Mouse (Mus musculus): ENCODE data around the gene Itga3. TPM values are rescaled to one million over a fixed set of nuclear protein-coding genes. Genes with fewer than 3 reads are reported as not detected.
A peak's percentile ranks its signal among the peaks of the same experiment; 100 is the strongest.

Gene Itga3
- total and polyA plus RNA-seq, 3 experiments: 5.8 to 53.0 (median 9.0) TPM

- H3K79me2 ChIP-seq (replicated peaks; ENCODE audit: control insufficient read depth, extremely low read depth, insufficient read depth, poor library complexity, severe bottlenecking): peaks cover 16% of the 10 kb centered on the region; the same call in 1 of the 2 replicates
- no peak overlapping the region for H3K27ac ChIP-seq (ENCODE audit: insufficient read depth, low read depth)
- H3K27me3 ChIP-seq (replicated peaks): peaks cover 27% of the 10 kb centered on the region
- TF ChIP-seq IRF4 (IDR thresholded peaks at IDR 0.05; ENCODE audit: low read depth, low read length) (no peak), ZC3H11A (IDR thresholded peaks at IDR 0.05; ENCODE audit: low read depth, low read length) (no peak), RCOR1 (conservative IDR thresholded peaks at IDR 0.05; ENCODE audit: low read depth, low read length) (no peak), JUN (IDR thresholded peaks at IDR 0.05; ENCODE audit: insufficient read depth, low read depth, low read length) (no peak), UBTF (IDR thresholded peaks at IDR 0.05; ENCODE audit: low read depth, low read length) (no peak), PAX5 (IDR thresholded peaks at IDR 0.05; ENCODE audit: low read length) (no peak), BHLHE40 (IDR thresholded peaks at IDR 0.05; ENCODE audit: low read depth, low read length) (no peak), CHD2 (IDR thresholded peaks at IDR 0.05; ENCODE audit: low read length) (no peak), MYC (IDR thresholded peaks at IDR 0.05; ENCODE audit: low read depth, low read length) (no peak)
- no peaks in the 10 kb centered on the region for H3K9me3 ChIP-seq (replicated peaks; ENCODE audit: low read length)
- in situ Hi-C loops (cut with MboI; ENCODE audit: low pct_ligation_motif_present, low pct_unique_long_range_greater_than_20kb, low sequenced_read_pairs) (no loop called here), dilution Hi-C loops (cut with MboI; ENCODE audit: extremely low pct_ligation_motif_present, extremely low pct_unique_long_range_greater_than_20kb, low sequenced_read_pairs) (no loop called here)
- H3K4me3 ChIP-seq (replicated peaks in 1 of 3; ENCODE audit: low read depth in 2 of 3, low read length in 2 of 3, poor library complexity in 1 of 3): no peak overlapping the region
- H3K36me3 ChIP-seq (replicated peaks in 1 of 2; ENCODE audit: control insufficient read depth in 1 of 2, insufficient read depth in 1 of 2, low read length in 1 of 2): peaks cover 0 to 2% of the 10 kb centered on the region in 2 experiments
- no peak overlapping the region for H3K4me2 ChIP-seq (ENCODE audit: insufficient read depth, low read depth, poor library complexity, severe bottlenecking)
- H3K4me1 ChIP-seq (ENCODE audit: control insufficient read depth in 1 of 2, insufficient read depth in 2 of 2): peaks cover 26 to 65% of the 10 kb centered on the region in 2 experiments
- H3K9ac ChIP-seq (ENCODE audit: insufficient read depth, low read depth): no peak overlapping the region
- no peak for DNase-seq (ENCODE audit: extremely low read depth)
Measured at GRCm38 (mm10) chr11:95077956-95078355, 1.4 kb upstream of the Itga3 start.

GRCm38 (mm10) chr11:95076041-95076535 lies 513 bp downstream of the Itga3 start:
- Histone ChIP-seq H3K4me2 (ENCODE audit: insufficient read depth, low read depth, poor library complexity, severe bottlenecking) (peak overlapping the region; percentile 58), H3K4me1 (ENCODE audit: control insufficient read depth in 1 of 2, insufficient read depth in 2 of 2) (peaks cover 26 to 64% of the 10 kb centered on the region in 2 experiments), H3K9me3 (replicated peaks; ENCODE audit: low read length) (no peaks in the 10 kb centered on the region), H3K9ac (ENCODE audit: insufficient read depth, low read depth) (peak overlapping the region; percentile 46), H3K79me2 (replicated peaks; ENCODE audit: control insufficient read depth, extremely low read depth, insufficient read depth, poor library complexity, severe bottlenecking) (peaks cover 27% of the 10 kb centered on the region), H3K4me3 (replicated peaks in 1 of 3; ENCODE audit: low read depth in 2 of 3, low read length in 2 of 3, poor library complexity in 1 of 3) (peak overlapping the region; percentile 64 to 82 (median 75)), H3K36me3 (replicated peaks in 1 of 2; ENCODE audit: control insufficient read depth in 1 of 2, insufficient read depth in 1 of 2, low read length in 1 of 2) (peaks cover 0 to 7% of the 10 kb centered on the region in 2 experiments), H3K27me3 (replicated peaks) (peaks cover 27% of the 10 kb centered on the region), H3K27ac (ENCODE audit: insufficient read depth, low read depth) (peak overlapping the region; percentile 56)
- in situ Hi-C loops (cut with MboI; ENCODE audit: low pct_ligation_motif_present, low pct_unique_long_range_greater_than_20kb, low sequenced_read_pairs) (no loop called here), dilution Hi-C loops (cut with MboI; ENCODE audit: extremely low pct_ligation_motif_present, extremely low pct_unique_long_range_greater_than_20kb, low sequenced_read_pairs) (no loop called here)
- peak; percentile 66 for DNase-seq (ENCODE audit: extremely low read depth)
- TF ChIP-seq GABPA (IDR thresholded peaks at IDR 0.05; ENCODE audit: insufficient replicate concordance, low read depth, low read length): no peak
- TF ChIP-seq CTCF (conservative IDR thresholded peaks at IDR 0.05 in 1 of 2, IDR thresholded peaks at IDR 0.05 in 1 of 2; ENCODE audit: low read depth in 2 of 2, low read length in 2 of 2): peak in 1 of 2 experiments; percentile 65; a peak in 2 of 4 replicates
- TF ChIP-seq USF2 (conservative IDR thresholded peaks at IDR 0.05; ENCODE audit: low read depth, low read length): no peak
- TF ChIP-seq TCF12 (IDR thresholded peaks at IDR 0.05; ENCODE audit: low read depth, low read length): peak; percentile 55
- TF ChIP-seq ZNF384 (IDR thresholded peaks at IDR 0.05; ENCODE audit: low read depth, low read length): no peak; the same call in 1 of the 2 replicates
- no peak for TF ChIP-seq POLR2A (IDR thresholded peaks at IDR 0.05; ENCODE audit: low read depth, low read length)
- TF ChIP-seq POLR2AphosphoS2 (IDR thresholded peaks at IDR 0.05; ENCODE audit: low read depth, low read length): no peak
- no peak for TF ChIP-seq USF1 (IDR thresholded peaks at IDR 0.05; ENCODE audit: low read depth, low read length)
- 0 out of 2 replicates have a peak, but pooled peaks have one; percentile 13 for TF ChIP-seq MAX (IDR thresholded peaks at IDR 0.05; ENCODE audit: low read length)
- 0 out of 2 replicates have a peak, but pooled peaks have one; percentile 16 for TF ChIP-seq MEF2A (IDR thresholded peaks at IDR 0.05; ENCODE audit: borderline replicate concordance, low read depth, low read length)
- 0 out of 2 replicates have a peak, but pooled peaks have one; percentile 9 for TF ChIP-seq MAZ (IDR thresholded peaks at IDR 0.05; ENCODE audit: low read depth, low read length)
- peak; percentile 9; the same call in 1 of the 2 replicates for TF ChIP-seq HCFC1 (IDR thresholded peaks at IDR 0.05; ENCODE audit: low read depth, low read length)
- TF ChIP-seq KAT2A (IDR thresholded peaks at IDR 0.05; ENCODE audit: insufficient replicate concordance, low read length): no peak
- no peak for TF ChIP-seq NELFE (IDR thresholded peaks at IDR 0.05; ENCODE audit: low read depth, low read length)
- no peak for TF ChIP-seq SIN3A (IDR thresholded peaks at IDR 0.05; ENCODE audit: low read length)
- peak; percentile 79 for TF ChIP-seq SMC3 (IDR thresholded peaks at IDR 0.05; ENCODE audit: low read depth, low read length)
- peak; percentile 60 for TF ChIP-seq RAD21 (IDR thresholded peaks at IDR 0.05; ENCODE audit: low read depth, low read length)
- peak; percentile 24; the same call in 1 of the 2 replicates for TF ChIP-seq IRF4 (IDR thresholded peaks at IDR 0.05; ENCODE audit: low read depth, low read length)
- no peak for TF ChIP-seq RCOR1 (conservative IDR thresholded peaks at IDR 0.05; ENCODE audit: low read depth, low read length)
- TF ChIP-seq ETS1 (conservative IDR thresholded peaks at IDR 0.05; ENCODE audit: low read depth, low read length): no peak
- TF ChIP-seq PAX5 (IDR thresholded peaks at IDR 0.05; ENCODE audit: low read length): no peak
- no peak for TF ChIP-seq MAFK (IDR thresholded peaks at IDR 0.05; ENCODE audit: insufficient replicate concordance, low read length)
- 0 out of 2 replicates have a peak, but pooled peaks have one; percentile 25 for TF ChIP-seq ZC3H11A (IDR thresholded peaks at IDR 0.05; ENCODE audit: low read depth, low read length)
- no peak for TF ChIP-seq EP300 (IDR thresholded peaks at IDR 0.05; ENCODE audit: low read length)
- peak; percentile 82 for TF ChIP-seq UBTF (IDR thresholded peaks at IDR 0.05; ENCODE audit: low read depth, low read length)
- no peak for TF ChIP-seq E2F4 (IDR thresholded peaks at IDR 0.05; ENCODE audit: insufficient replicate concordance, low read depth, low read length)
- TF ChIP-seq ELF1 (IDR thresholded peaks at IDR 0.05; ENCODE audit: low read depth, low read length): no peak; the same call in 1 of the 2 replicates
- TF ChIP-seq JUND (conservative IDR thresholded peaks at IDR 0.05; ENCODE audit: low read depth, low read length): no peak

Measured in CH12.LX (cell line).